Mouse (Mus musculus) gastrocnemius, adult 2 months (tissue): ENCODE measurements around the gene Cnpy2. TPM values are rescaled to one million over a fixed set of nuclear protein-coding genes. Genes with fewer than 3 reads are reported as not detected.
A peak's percentile ranks its signal among the peaks of the same experiment; 100 is the strongest.

ENCODE experiments used
- DNase-seq: peaks from one replicate; pipeline ENCODE4 v3.0.0; 2022
- H3K27ac ChIP-seq: fragments of 200-600 bp; 2 replicates; pipeline ENCODE4 v1.8.1; 2022; ENCODE audit warnings: mild to moderate bottlenecking
- H3K4me3 ChIP-seq: fragments of 200-600 bp; 2 replicates; pipeline ENCODE4 v1.8.1; 2022; ENCODE audit warnings: mild to moderate bottlenecking, moderate library complexity
- CTCF ChIP-seq: fragments of 200-600 bp; IDR thresholded peaks from 2 replicates; pipeline ENCODE4 v1.8.1; 2022; ENCODE audit warnings: antibody characterized with exemption, mild to moderate bottlenecking, moderate library complexity
- intact Hi-C: fragments of 180-260 bp; cut with DNase I; formaldehyde crosslinking; loops from one replicate; pipeline ENCODE4 v1.15.1; 2025
- total RNA-seq, 2 experiments: library from RNA; stranded (reverse); gene quantifications; 2 replicates each; pipeline ENCODE4 v1.2.3; 2021

Gene Cnpy2
- total RNA-seq, 2 experiments from 2014 or later = 35.1 to 52.1 TPM

DNA sequence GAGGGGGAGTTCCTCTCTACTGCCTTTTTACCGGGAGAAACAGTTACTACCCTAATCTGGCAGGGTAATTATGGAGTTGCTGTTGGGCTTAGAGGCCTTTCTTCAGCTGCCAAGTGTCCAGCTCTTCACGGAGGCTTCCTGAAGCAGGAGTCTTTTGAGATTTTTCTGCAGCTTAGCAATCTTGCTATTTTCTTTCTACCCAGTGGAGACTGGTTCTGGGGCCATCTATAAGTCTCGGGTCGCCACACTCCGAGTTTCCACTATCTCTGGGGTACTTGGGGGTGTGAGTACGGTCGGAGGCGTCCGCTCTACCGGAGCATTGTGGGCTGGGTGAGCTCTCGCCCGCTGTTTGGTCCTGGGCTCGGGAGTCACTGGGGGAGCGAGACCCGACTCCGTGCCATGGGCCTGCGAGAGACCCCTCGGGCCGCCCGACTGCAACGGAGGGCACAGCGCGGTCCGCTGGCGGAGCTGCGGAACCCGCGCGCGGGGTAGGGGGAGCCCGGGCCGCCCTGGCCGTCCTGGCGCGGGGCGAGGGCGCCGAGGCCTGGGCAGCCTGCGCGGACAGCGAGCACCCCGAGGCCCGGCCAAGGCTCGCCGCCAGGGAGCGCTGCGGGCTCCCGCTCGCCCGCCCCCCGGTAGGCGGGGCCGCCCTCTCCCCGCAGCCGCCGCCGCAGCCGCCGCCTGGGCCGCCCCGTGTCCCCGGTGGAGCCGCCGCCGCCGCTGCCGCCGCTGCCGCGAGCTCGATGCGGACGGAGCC, 54.4 kb downstream of the Cnpy2 start, which contains the start of gene Ankrd52:
Gene Ankrd52 (plus strand): TSS at position 661 of the 757 bp plus-strand sequence.
- DNase-seq = peak; percentile 96
- Histone ChIP-seq H3K4me3 (peak within 1 kb of the TSS; percentile 94), H3K27ac (peak within 1 kb of the TSS; percentile 99)
- TF ChIP-seq CTCF = peak; percentile 61
- intact Hi-C loops = loop anchor here (2.0 to 10.0 kb wide), 3 partner anchors 39 to 168 kb away; partner anchors contain the start of genes Cs, Rpl41 and Zc3h10

Other genes starting within 250 kb of the Cnpy2 start
- 1,000 to 10,000 TPM; 3,225 to 4,497 TPM for gene Atp5b, start 239.2 kb upstream of the Cnpy2 start, total RNA-seq
- gene Baz2a, start 230.9 kb upstream of the Cnpy2 start, total RNA-seq = 10 to 100 TPM; 12.7 to 13.2 TPM
- 10 to 100 TPM; 51.8 to 71.2 TPM for gene Rbms2, start 142.2 kb upstream of the Cnpy2 start, total RNA-seq
- under 1 TPM; 0.59 to 0.67 TPM for gene Gls2, start 128.0 kb upstream of the Cnpy2 start, total RNA-seq
- gene Spryd4, start 110.7 kb upstream of the Cnpy2 start, total RNA-seq = 10 to 100 TPM; 29.5 to 36.4 TPM
- not detected for gene Mip, start 96.6 kb upstream of the Cnpy2 start, total RNA-seq
- gene Timeless, start 90.4 kb upstream of the Cnpy2 start, total RNA-seq = 1 to 10 TPM; 1.8 to 2.5 TPM
- gene Apon, start 68.4 kb upstream of the Cnpy2 start, total RNA-seq = not detected
- gene Apof, start 53.8 kb upstream of the Cnpy2 start, total RNA-seq = not detected
- gene Stat2, start 51.9 kb upstream of the Cnpy2 start, total RNA-seq = 1 to 10 TPM; 3.2 to 4.5 TPM
- not detected for gene Il23a, start 23.7 kb upstream of the Cnpy2 start, total RNA-seq
- 1 to 10 TPM; 5.1 to 5.3 TPM for gene Pan2, start 19.1 kb upstream of the Cnpy2 start, total RNA-seq
- 100 to 1,000 TPM; 541 to 658 TPM for gene Cs, start 15.3 kb downstream of the Cnpy2 start, total RNA-seq
- gene Coq10a, start 46.5 kb downstream of the Cnpy2 start, total RNA-seq = 100 to 1,000 TPM; 447 to 542 TPM
- gene Ankrd52, start 54.7 kb downstream of the Cnpy2 start, total RNA-seq = 10 to 100 TPM; 46.7 to 58.9 TPM
- not detected for gene Slc39a5, start 78.8 kb downstream of the Cnpy2 start, total RNA-seq
- gene Nabp2, start 89.0 kb downstream of the Cnpy2 start, total RNA-seq = 10 to 100 TPM; 56.7 to 59.0 TPM
- 10 to 100 TPM; 13.3 to 13.4 TPM for gene Rnf41, start 89.2 kb downstream of the Cnpy2 start, total RNA-seq
- 10 to 100 TPM; 46.5 to 53.2 TPM for gene Smarcc2, start 136.8 kb downstream of the Cnpy2 start, total RNA-seq
- gene Myl6, start 171.7 kb downstream of the Cnpy2 start, total RNA-seq = 100 to 1,000 TPM; 171 to 179 TPM
- gene Myl6b, start 176.2 kb downstream of the Cnpy2 start, total RNA-seq = 10 to 100 TPM in 1 of 2 experiments, 1 to 10 TPM in 1; 6.5 to 17.8 TPM
- 10 to 100 TPM; 13.7 to 14.3 TPM for gene Esyt1, start 203.4 kb downstream of the Cnpy2 start, total RNA-seq
- 1 to 10 TPM; 4.2 to 6.5 TPM for gene Zc3h10, start 225.3 kb downstream of the Cnpy2 start, total RNA-seq
- gene Rpl41, start 226.8 kb downstream of the Cnpy2 start, total RNA-seq = 1,000 to 10,000 TPM in 1 of 2 experiments, 100 to 1,000 TPM in 1; 932 to 1,025 TPM
- gene Pa2g4, start 243.5 kb downstream of the Cnpy2 start, total RNA-seq = 10 to 100 TPM; 37.8 to 39.3 TPM